Mouse (Mus musculus): Measurements from ENCODE around the gene Tnnt2. TPM values are rescaled to one million over a fixed set of nuclear protein-coding genes. Genes with fewer than 3 reads are reported as not detected.

Gene Tnnt2
- total and polyA plus RNA-seq, 2 experiments, result 0.06 to 0.46 TPM

DNA sequence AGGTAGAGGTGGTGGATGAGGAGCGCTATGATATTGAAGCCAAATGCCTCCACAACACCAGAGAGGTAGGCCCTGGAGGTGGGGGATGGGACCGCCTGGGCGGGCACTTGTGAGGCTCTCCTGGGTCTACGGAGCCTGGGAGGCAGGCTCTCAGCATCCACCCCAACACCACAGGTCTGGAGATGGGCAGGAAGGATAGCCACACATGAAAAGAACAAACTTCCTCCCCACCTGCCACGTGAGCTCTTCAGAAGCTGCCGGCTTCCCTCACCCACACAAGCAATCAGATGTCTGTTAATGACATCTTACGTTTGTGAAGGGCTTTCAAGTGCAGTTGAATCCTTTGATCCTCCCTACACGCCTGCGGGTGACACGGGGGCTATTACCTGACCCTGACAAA, 28.6 kb upstream of the Tnnt2 start:
- H3K79me2 ChIP-seq (ENCODE audit: control insufficient read depth, insufficient read depth, low read length), result no peaks in the 10 kb centered on the region
- no peak for DNase-seq (ENCODE audit: extremely low read depth, low read depth, low spot score)
- 62% methylated on average over 10 of the region's 10 CpGs for WGBS
- no peak overlapping the region for H3K27ac ChIP-seq (replicated peaks; ENCODE audit: insufficient read depth, low read depth, low read length)
- no peak for TF ChIP-seq POLR2A (IDR thresholded peaks at IDR 0.05; ENCODE audit: extremely low read depth, insufficient read depth, low read length)
- no peak for TF ChIP-seq CTCF (IDR thresholded peaks at IDR 0.05; ENCODE audit: low read depth, low read length)
- no peak overlapping the region for H3K9ac ChIP-seq (ENCODE audit: low read depth, low read length)
- H3K27me3 ChIP-seq (ENCODE audit: control insufficient read depth, insufficient read depth, low read length), result no peaks in the 10 kb centered on the region
- no peaks in the 10 kb centered on the region for H3K4me1 ChIP-seq (ENCODE audit: control insufficient read depth, insufficient read depth, low read length)
- H3K4me3 ChIP-seq (ENCODE audit: insufficient read depth, low read depth, low read length), result no peak overlapping the region
- H3K36me3 ChIP-seq (ENCODE audit: control insufficient read depth, insufficient read depth, low read length), result no peaks in the 10 kb centered on the region

DNA sequence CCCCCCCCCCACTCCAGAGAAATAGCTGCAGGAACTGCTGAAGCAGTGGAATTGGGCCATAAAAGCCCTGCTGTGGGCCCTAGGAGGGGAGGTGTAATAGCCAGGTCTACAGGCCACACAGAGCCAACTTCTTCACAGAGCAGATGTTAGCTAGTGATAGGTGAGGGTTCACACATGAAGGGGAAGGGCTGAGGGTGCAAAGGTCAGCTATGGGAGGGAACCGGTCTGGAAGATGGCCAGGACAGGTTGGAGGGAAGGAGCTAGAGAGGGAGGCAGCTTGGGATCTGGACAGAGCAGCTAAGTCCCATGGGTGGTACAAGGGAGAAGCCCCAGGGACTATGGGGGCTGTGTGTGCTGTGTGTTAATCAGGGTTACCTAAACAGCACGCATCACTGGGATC, 26.0 kb upstream of the Tnnt2 start:
- Histone ChIP-seq H3K27ac (replicated peaks; ENCODE audit: insufficient read depth, low read depth, low read length) (no peak overlapping the region), H3K79me2 (ENCODE audit: control insufficient read depth, insufficient read depth, low read length) (no peaks in the 10 kb centered on the region)
- 54% methylated on average over 2 of the region's 2 CpGs for WGBS

DNA sequence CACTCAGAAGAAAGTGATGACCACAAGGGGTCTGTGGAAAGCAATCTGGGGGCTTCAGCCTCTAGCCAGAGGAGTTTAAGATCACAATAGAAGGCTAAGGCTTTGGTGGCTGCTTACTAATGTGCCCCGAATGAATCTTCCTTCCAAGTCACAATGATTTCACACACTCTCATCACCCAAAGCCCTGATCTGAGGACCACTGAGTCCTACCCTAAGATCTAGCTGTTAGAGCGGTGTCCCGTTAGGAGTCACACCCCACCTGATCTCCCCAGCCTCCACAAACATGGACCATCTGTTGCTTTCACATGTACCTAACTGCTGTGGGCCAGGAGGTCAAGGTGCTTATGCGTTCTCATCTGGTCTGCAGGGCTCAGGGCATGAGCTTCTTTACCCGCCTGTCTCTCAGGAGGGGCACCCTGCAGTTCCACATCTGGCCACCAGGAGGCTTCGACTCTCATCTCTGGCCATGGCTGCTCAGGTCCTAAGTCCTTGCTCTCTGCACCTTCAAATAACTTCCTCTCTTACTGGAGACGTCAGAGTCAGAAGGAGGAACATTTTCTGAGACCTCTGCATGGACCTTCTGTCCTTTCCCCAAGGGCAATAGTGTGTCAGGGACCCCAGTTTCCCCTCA, 25.0 kb upstream of the Tnnt2 start:
- H3K9ac ChIP-seq (ENCODE audit: low read depth, low read length), result no peak overlapping the region
- WGBS, result 34% methylated on average over 7 of the region's 7 CpGs
- no peaks in the 10 kb centered on the region for H3K79me2 ChIP-seq (ENCODE audit: control insufficient read depth, insufficient read depth, low read length)
- no peak overlapping the region for H3K4me3 ChIP-seq (ENCODE audit: insufficient read depth, low read depth, low read length)
- H3K27me3 ChIP-seq (ENCODE audit: control insufficient read depth, insufficient read depth, low read length), result no peaks in the 10 kb centered on the region
- DNase-seq (ENCODE audit: extremely low read depth, low read depth, low spot score), result peak; percentile 59
- TF ChIP-seq CTCF (IDR thresholded peaks at IDR 0.05; ENCODE audit: low read depth, low read length) (peak; percentile 99), POLR2A (IDR thresholded peaks at IDR 0.05; ENCODE audit: extremely low read depth, insufficient read depth, low read length) (no peak)
- no peaks in the 10 kb centered on the region for H3K36me3 ChIP-seq (ENCODE audit: control insufficient read depth, insufficient read depth, low read length)
- H3K4me1 ChIP-seq (ENCODE audit: control insufficient read depth, insufficient read depth, low read length), result no peaks in the 10 kb centered on the region
- no peak overlapping the region for H3K27ac ChIP-seq (replicated peaks; ENCODE audit: insufficient read depth, low read depth, low read length)

More for the DNA sequence above, 26.0 kb upstream of the Tnnt2 start:
- Histone ChIP-seq H3K27me3 (ENCODE audit: control insufficient read depth, insufficient read depth, low read length) (no peaks in the 10 kb centered on the region), H3K4me3 (ENCODE audit: insufficient read depth, low read depth, low read length) (no peak overlapping the region), H3K9ac (ENCODE audit: low read depth, low read length) (no peak overlapping the region), H3K36me3 (ENCODE audit: control insufficient read depth, insufficient read depth, low read length) (no peaks in the 10 kb centered on the region), H3K4me1 (ENCODE audit: control insufficient read depth, insufficient read depth, low read length) (no peaks in the 10 kb centered on the region)
- DNase-seq (ENCODE audit: extremely low read depth, low read depth, low spot score), result no peak
- no peak for TF ChIP-seq CTCF (IDR thresholded peaks at IDR 0.05; ENCODE audit: low read depth, low read length)
- no peak for TF ChIP-seq POLR2A (IDR thresholded peaks at IDR 0.05; ENCODE audit: extremely low read depth, insufficient read depth, low read length)

DNA sequence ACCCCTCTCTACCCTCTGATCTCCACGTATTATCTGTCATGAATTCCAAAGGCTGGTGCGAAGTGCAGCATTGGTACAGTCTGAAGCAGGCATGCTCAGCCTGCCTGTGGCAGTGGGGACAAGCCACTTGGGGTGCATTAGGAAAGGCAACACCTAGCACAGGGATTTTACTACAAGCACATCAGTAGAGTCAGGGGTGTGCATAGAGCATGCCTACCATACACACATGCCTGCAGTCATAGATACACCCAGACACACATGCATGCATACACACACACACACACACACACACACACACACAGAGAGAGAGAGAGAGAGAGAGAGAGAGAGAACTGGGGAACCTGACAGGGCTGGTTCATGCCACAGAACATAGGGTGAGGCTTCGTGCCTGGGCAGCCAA, 23.9 kb upstream of the Tnnt2 start:
- no peaks in the 10 kb centered on the region for H3K27me3 ChIP-seq (ENCODE audit: control insufficient read depth, insufficient read depth, low read length)
- no peak overlapping the region for H3K9ac ChIP-seq (ENCODE audit: low read depth, low read length)
- H3K27ac ChIP-seq (replicated peaks; ENCODE audit: insufficient read depth, low read depth, low read length), result no peak overlapping the region
- no peaks in the 10 kb centered on the region for H3K36me3 ChIP-seq (ENCODE audit: control insufficient read depth, insufficient read depth, low read length)
- H3K4me1 ChIP-seq (ENCODE audit: control insufficient read depth, insufficient read depth, low read length), result no peaks in the 10 kb centered on the region
- DNase-seq (ENCODE audit: extremely low read depth, low read depth, low spot score), result no peak
- TF ChIP-seq CTCF (IDR thresholded peaks at IDR 0.05; ENCODE audit: low read depth, low read length), result no peak
- no peak for TF ChIP-seq POLR2A (IDR thresholded peaks at IDR 0.05; ENCODE audit: extremely low read depth, insufficient read depth, low read length)
- 82% methylated on average over 3 of the region's 3 CpGs for WGBS
- H3K79me2 ChIP-seq (ENCODE audit: control insufficient read depth, insufficient read depth, low read length), result no peaks in the 10 kb centered on the region
- H3K4me3 ChIP-seq (ENCODE audit: insufficient read depth, low read depth, low read length), result no peak overlapping the region

DNA sequence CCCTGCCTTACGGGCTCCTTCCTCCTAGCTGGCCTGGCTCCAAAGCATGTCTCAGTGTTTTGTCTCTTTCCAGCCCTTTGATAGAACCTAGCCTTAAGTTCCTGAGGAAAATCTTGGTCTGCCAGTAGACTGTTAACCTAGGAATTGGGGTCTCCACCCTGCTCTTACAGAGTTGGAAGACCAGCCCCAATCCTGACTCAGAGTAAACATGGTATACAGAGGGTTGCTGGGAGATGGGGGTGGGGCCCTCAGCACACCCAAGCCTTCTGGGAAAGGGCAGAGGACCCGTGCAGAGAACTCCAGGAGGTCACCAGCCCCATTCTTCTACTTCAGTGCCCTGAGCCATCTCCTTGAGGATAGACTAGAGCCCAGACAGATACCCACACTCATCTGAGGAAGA, 23.5 kb upstream of the Tnnt2 start:
- H3K4me1 ChIP-seq (ENCODE audit: control insufficient read depth, insufficient read depth, low read length), result no peaks in the 10 kb centered on the region
- no peaks in the 10 kb centered on the region for H3K79me2 ChIP-seq (ENCODE audit: control insufficient read depth, insufficient read depth, low read length)
- no peak for TF ChIP-seq POLR2A (IDR thresholded peaks at IDR 0.05; ENCODE audit: extremely low read depth, insufficient read depth, low read length)
- TF ChIP-seq CTCF (IDR thresholded peaks at IDR 0.05; ENCODE audit: low read depth, low read length), result no peak
- H3K4me3 ChIP-seq (ENCODE audit: insufficient read depth, low read depth, low read length), result no peak overlapping the region
- DNase-seq (ENCODE audit: extremely low read depth, low read depth, low spot score), result no peak
- H3K9ac ChIP-seq (ENCODE audit: low read depth, low read length), result no peak overlapping the region
- H3K27me3 ChIP-seq (ENCODE audit: control insufficient read depth, insufficient read depth, low read length), result no peaks in the 10 kb centered on the region
- no peaks in the 10 kb centered on the region for H3K36me3 ChIP-seq (ENCODE audit: control insufficient read depth, insufficient read depth, low read length)
- 53% methylated on average over 2 of the region's 2 CpGs for WGBS
- H3K27ac ChIP-seq (replicated peaks; ENCODE audit: insufficient read depth, low read depth, low read length), result no peak overlapping the region

DNA sequence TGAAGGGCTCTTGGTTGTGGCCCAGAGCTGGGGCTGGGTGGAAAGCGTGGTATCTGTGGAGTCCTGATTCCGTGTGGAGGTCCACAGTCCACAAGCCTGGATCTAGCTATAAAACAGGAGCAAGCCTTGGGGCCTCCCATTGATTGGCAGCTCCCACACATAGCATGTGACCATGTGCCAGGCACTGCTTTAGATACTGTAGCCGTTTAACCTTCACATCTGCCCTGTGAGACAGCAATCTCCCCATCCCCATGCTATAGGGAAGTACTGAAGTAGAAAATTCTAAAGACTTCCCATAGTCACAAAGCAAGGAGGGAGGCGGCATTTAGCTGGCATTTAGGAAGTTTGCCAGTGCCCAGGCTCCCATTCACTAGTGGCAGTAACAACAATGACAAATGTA, 23.1 kb upstream of the Tnnt2 start:
- no peak for TF ChIP-seq POLR2A (IDR thresholded peaks at IDR 0.05; ENCODE audit: extremely low read depth, insufficient read depth, low read length)
- TF ChIP-seq CTCF (IDR thresholded peaks at IDR 0.05; ENCODE audit: low read depth, low read length), result no peak
- no peak for DNase-seq (ENCODE audit: extremely low read depth, low read depth, low spot score)
- no peaks in the 10 kb centered on the region for H3K27me3 ChIP-seq (ENCODE audit: control insufficient read depth, insufficient read depth, low read length)
- no peaks in the 10 kb centered on the region for H3K79me2 ChIP-seq (ENCODE audit: control insufficient read depth, insufficient read depth, low read length)
- 66% methylated on average over 4 of the region's 4 CpGs for WGBS
- no peak overlapping the region for H3K9ac ChIP-seq (ENCODE audit: low read depth, low read length)
- no peak overlapping the region for H3K27ac ChIP-seq (replicated peaks; ENCODE audit: insufficient read depth, low read depth, low read length)
- H3K4me3 ChIP-seq (ENCODE audit: insufficient read depth, low read depth, low read length), result no peak overlapping the region
- H3K4me1 ChIP-seq (ENCODE audit: control insufficient read depth, insufficient read depth, low read length), result no peaks in the 10 kb centered on the region
- no peaks in the 10 kb centered on the region for H3K36me3 ChIP-seq (ENCODE audit: control insufficient read depth, insufficient read depth, low read length)
